Mouse (Mus musculus) megakaryocyte, embryonic 14.5 days (primary cell): Measurements from ENCODE around the gene Crabp2.

Source experiments
- FLI1 ChIP-seq: IDR thresholded peaks from 2 replicates; pipeline ENCODE4 v1.6.1; 2012; ENCODE audit warnings: low read length, inconsistent platforms, mixed read lengths
- GATA1 ChIP-seq: IDR thresholded peaks from 3 replicates; pipeline ENCODE4 v1.6.1; 2012; ENCODE audit warnings: mixed read lengths, low read length, inconsistent platforms, borderline replicate concordance

DNA sequence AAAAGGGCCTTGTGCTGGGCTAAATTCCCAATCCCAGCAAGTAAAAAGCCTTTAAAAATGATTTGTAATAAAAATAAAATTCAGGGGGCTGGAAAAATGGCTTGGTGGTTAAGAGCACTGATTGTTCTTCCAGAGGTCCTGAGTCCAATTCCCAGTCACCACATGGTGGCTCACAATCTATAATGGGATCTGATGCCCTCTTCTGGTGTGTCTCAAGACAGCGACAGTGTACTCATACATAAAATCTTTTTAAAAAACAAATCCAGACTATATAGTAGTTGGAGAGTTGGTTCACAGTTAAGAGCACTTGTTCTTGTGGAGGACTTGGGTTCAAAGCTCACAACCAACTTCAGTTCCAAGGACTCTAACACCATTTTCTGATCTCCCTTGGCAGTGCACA, 31.5 kb upstream of the Crabp2 start:
- TF ChIP-seq GATA1 = no peak
- TF ChIP-seq FLI1 = no peak
